Mouse (Mus musculus): ENCODE measurements around the gene Ank3. TPM values are rescaled to one million over a fixed set of nuclear protein-coding genes. Genes with fewer than 3 reads are reported as not detected.

The Ank3 gene
- total RNA-seq, 2 experiments from 2014 or later, result 78.0 to 88.7 TPM

DNA sequence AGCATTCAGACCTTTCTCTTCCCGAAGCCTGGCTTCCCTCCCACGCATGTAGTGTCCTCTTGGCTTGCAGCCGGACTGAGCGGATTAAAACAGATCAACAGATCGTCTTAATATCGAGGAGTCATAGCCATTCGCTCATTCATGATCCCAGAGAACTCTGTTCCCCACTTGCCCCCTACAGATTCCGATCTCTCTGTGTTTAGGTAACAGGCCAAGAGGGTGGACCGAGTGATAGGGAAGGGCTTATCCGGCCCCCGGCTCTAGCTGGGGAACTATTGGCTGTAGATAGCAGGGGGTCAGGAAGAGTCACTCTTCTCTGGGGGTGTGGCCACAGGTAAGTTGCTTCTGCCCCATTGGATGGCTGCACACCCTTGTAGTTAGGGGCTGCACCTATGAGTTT is 525.7 kb downstream of the Ank3 start:
- peak; percentile 59 for DNase-seq (ENCODE audit: low spot score)

DNA sequence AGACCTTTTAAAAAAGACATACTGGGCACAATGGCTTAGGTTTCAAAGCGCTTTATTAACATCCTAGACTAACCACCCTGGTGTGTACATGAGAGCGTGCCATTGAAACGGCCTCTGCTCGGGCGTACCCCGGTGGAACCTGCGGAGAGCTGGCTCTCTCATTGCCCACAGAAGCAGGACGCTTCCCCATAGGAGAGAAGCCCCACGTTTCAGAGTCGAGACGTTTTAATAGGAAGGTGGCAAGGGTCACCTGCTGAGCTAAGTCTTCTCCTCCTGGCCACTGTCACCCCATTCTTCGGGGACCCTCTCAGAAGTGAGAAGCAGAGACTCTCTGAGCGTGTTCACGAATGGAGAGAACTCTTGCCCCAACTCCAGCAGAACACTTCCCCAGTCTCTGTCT is 526.3 kb downstream of the Ank3 start:
- DNase-seq (ENCODE audit: low spot score), result no peak

DNA sequence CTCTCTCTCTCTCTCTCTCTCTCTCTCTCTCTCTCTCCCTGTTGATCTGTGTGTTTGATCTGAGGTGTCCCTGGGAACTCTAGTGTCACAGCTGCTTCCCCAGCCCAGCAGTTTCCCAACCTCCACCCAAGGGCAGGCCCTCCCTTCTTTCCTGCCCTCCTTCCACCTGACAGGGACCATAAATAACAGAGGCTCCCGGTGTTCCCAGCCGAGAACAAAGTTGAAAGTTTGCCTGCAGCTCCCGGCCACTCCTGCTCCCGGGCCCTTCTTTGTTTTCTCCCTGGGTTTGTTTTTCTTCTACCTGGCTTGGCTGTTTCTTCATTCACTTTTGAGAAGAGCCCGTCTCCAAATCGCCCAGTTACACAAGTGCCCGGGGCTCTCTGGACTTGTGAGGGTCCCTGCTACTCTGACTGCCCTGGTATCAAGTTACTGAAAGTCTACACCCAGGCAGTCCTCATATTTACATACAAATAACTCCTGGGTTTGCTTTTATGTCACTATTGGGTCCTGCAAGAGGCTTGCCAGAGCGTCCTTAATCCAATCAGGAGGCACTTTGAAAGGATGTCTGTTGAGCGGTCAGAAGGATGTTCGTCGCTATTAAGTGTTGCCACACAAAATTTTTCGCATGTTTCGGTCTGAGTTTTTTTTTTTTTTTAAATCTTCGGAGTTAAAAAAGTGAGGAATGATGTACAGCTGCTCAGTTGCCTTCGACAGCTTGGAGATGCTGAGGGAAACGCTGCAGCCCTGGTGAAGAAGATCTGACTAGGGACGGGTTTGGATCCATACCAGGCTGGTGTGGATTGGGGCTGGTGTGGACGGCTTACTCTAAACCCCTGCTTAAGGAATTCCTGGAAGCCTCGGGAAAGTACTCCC is 526.9 kb downstream of the Ank3 start:
- peak; percentile 78 for DNase-seq (ENCODE audit: low spot score)

DNA sequence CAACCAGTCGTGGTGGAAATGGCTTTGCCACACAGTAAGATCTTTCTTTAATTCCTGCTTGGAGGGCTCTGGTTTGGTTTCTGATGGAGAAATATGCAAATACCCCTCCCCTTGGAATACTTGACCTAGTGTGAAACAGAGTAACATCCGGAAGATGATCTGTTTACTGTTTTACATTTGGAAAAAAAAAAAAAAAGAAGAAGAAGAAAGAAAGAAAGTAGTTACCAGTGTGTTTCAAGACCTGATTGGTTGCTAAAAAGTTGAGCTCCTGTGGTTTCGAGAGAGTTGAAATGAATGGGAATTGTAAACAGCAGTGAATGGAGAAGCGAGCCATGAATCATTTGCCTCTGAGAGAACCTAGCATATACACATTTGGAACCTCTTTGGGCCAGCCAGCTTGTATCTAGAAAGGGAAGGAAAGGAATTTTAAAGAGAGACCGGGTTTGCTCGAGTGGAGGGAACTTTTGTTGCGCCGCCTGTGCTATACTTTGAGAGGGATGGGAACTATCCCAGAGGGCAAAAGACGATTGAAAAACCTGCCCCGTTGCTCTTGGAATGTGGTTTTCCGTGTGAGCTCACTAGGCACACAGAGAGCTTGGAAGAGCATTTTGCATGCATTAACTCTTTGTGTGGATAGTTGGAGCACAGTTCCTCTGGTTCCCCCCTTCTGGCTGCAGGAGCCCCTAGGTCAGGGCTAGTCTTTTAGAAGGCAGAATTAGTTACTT is 527.7 kb downstream of the Ank3 start:
- DNase-seq (ENCODE audit: low spot score), result no peak

DNA sequence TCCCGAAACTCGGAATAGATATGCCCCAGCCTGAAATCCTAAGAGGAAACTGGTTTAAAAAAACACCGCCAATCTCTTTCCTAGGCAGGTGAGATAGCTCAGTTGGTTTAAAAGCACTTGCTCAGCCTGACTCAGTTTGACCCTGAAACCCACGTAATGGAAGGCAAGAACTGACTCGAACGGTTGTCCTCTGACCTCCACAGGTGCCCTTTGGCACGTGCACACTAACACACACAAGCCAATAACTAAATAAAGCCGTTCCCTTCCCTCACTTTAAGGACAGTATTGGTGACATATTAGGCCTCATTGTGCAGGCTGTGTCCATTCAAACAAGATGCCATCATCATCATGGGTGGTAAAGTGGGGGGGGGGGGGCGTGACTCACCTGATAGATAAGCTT is 528.4 kb downstream of the Ank3 start:
- DNase-seq (ENCODE audit: low spot score), result no peak

DNA sequence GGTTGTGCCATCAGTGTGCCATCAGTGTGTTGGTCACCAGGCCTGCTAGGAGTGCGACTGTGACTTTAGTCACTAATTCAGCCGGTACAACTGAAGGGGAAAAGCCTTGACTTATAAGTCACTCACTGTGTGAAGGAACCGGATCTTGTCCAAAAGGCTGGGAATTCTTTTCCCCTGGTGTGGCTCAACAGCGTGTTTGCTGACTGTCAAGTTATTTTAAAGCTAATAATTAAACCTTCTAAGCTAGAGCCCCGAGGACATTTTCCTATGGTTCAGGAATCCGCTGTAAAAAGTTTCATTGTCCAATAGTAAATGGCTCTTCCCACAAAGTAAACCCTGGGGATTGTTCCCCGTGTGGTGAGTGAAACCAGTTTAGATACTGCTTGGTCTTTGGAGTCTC is 529.8 kb downstream of the Ank3 start:
- DNase-seq (ENCODE audit: low spot score), result no peak

DNA sequence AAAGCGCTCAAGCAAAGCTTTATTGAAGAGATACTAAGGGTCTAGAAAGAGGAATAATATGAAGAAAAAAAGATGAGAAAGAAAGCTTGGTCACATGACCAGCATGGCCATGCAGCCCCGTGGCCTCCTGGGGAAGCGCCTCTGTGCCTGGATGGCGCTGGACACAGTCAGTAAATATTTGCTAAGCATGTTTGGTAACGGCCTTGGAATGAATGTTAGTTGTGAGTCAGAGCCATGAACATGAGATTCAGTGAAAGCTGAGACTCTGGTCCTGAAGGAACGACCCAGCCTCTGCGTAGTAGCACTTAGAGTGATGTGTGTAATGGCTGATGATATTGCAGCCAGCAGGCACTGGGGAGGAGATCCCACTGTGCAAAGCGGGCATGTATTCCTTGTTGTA is 531.9 kb downstream of the Ank3 start:
- peak; percentile 71 for DNase-seq (ENCODE audit: low spot score)

DNA sequence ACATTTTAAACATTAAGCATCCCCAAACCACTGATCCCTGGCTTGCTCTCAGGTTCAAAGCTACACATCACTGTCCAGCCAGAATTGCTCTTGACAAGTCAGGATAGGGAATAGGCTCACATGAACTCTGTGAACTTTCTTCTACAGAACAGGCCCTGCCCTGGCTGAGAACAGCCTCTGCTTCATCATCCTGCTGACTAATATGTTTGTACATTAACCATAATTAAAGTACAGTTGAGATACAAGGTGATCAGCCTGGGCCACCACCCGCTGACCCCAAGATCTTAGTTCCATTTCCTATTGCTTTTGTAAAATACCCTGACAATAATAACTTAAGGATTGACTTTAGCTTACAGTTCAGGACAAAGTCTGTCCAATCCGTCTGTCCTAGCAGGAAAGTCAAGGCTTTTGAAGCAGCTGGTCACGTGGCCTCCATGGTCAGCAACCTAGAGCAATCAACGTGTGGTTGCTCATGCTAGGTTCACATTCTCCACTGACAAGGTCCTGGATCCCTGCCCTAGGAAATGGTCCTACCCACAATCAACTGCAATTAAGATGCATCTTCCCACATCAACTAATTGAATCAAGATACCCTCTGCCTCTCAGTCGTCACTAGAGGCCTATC is 538.0 kb downstream of the Ank3 start:
- no peak for DNase-seq (ENCODE audit: low spot score)

DNA sequence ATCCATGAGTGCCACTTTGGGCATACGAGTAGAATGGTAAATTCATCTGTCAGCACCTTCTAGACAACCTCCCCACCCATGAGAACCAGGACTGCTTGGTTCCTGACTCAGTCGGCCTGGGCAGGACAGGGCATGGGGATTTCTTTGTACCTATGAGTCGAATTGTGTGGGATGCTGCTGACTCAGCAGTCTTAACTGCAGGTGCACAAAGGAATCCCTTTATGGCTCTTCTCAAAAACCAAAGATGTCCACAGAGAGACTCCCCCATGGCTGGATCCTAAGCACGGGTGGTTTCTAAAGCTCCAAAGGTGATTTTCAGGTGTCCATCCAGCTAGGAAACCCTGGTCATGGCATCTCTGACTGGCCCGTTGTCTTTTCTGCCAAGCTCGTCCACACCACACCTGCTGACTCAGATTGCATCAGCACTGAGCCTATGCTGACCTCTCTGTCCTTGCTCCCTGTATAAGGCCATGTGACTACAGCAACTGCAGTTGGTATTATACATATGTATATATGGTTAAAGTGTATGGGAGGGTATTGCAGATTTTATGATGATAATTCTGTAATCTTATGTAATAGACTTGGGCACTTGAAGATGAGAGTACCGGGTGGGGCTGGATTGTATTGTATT is 538.8 kb downstream of the Ank3 start:
- no peak for DNase-seq (ENCODE audit: low spot score)

DNA sequence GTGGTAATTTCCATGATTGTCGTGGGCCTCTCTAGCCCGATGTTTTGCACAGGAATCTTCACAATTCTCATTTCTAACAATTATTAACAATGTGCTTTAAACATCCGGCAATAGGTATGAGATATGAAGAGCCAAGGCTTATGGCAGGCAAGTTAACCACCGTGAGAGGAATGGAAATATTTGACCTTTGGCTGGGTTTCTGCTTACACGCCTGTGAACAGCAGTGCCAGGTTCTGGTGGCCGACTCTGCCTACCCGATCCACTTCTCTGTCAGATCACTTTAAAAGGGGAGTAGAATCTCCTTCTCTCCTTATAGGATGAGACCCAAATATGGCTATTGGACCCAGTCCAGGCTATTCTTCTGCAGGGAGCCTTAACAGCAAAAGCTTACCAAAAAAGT is 540.6 kb downstream of the Ank3 start:
- no peak for DNase-seq (ENCODE audit: low spot score)

DNA sequence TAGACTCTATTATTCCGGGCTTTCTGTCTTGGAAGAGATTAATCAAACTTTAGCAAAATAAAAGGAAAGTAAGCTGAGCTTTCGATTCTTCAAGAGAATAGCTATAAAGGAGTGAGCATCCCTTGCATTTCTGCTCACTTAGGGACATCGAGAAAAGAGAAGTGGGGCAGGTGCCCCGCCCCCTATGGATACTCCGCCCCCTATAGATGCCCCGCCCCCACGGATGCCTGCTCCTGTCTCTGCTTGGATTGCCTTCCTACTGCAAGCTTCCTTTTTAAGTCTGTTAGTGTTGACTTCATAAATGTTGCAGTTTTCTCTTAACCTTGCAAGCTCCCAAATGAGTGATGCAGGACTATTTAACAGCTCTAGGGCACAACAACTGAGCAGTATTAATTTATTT is 541.4 kb downstream of the Ank3 start:
- DNase-seq (ENCODE audit: low spot score), result no peak

DNA sequence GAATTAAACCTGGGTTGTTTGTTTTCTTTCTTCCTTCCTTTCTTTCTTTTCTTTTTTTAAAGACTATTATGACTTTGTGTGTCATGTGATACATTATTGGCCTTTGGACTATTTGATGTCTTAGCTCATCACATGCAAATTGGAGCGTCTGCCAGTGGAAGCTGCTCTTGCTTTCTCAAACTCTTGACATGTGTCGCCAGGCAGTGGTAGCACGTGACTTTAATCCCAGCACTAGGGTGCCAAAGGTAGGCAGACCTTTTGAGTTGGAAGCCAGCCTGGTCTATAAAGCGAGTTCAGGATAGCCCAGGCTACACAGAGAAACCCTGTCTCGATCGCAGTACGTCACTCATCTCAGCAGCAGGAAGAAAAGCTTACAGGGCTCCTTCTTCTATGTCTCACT is 542.4 kb downstream of the Ank3 start:
- no peak for DNase-seq (ENCODE audit: low spot score)

DNA sequence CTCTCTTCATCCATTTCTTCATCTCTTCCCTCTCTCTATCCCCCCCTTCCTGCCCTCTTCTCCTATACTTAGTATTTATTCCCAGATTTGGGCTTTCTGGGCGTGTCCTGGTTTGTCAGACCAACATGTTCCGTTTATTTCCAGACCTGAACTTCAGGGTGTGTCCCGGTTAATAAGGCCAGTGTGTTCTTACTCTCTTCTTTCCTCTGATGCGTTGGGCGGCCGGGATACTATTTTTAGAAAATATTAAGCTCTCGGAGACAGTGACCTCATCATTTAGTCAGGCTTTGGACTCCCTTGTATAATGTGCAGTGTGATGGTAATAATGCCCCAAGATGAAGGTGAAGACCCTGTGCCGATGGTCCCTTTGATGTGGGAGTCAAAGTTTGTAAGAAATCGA is 546.3 kb downstream of the Ank3 start:
- DNase-seq (ENCODE audit: low spot score), result peak; percentile 87

DNA sequence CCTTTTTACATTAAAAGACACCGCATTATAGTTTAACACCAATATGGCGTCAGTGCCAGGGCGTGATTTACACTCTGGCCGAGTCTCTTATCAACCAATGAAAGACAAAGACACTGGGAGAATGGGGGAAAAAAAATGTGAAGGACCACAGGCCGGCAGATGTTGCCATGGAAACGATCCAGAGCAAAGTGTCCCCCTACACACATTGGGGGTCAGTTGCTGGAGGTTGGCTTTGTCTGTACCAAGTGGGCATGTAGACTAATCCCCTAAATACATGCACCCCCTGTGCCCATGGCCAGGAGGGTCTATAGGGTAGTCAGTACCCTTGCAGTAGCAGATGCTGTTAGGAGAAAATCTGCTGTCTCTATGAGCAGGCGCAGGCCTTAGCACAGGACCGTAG is 547.3 kb downstream of the Ank3 start:
- DNase-seq (ENCODE audit: low spot score), result no peak

DNA sequence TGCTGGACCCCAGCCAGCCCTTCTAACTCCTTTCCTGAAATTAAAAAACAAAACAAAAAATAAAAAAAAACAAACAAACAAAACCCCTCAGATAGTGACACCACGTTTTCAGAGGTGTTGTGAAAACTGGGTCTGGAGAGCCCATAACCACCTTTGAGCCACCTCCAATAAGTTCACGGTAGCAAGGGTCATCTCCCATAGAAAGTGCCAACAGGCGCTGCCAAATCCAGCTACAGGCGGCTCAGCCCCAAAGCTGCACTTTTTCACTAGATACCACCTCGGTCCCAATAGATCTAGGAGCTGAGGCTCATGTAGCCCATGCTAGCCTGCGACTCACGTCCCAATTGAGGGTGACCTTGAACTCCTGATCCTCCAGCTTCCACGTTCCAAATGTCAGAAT is 547.7 kb downstream of the Ank3 start:
- DNase-seq (ENCODE audit: low spot score), result no peak

DNA sequence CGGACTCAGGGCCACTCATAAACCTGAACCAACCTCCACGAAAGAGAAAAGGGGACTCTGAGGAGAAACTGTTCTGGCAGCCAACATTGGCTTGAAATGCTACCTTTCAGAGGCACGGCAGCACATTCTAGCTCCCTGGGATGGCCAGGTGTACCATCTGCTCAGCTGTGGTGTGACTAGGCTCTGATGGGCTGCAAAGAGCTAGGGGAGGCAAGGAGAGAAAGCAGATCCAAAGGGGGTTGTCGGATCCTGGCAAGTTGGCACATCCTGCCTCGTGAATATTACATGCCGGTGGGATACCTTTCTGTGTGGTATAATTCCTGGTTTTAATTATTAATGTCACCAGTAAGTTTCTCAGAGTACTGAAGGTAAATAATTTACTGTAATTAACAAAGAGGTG is 548.5 kb downstream of the Ank3 start:
- no peak for DNase-seq (ENCODE audit: low spot score)

DNA sequence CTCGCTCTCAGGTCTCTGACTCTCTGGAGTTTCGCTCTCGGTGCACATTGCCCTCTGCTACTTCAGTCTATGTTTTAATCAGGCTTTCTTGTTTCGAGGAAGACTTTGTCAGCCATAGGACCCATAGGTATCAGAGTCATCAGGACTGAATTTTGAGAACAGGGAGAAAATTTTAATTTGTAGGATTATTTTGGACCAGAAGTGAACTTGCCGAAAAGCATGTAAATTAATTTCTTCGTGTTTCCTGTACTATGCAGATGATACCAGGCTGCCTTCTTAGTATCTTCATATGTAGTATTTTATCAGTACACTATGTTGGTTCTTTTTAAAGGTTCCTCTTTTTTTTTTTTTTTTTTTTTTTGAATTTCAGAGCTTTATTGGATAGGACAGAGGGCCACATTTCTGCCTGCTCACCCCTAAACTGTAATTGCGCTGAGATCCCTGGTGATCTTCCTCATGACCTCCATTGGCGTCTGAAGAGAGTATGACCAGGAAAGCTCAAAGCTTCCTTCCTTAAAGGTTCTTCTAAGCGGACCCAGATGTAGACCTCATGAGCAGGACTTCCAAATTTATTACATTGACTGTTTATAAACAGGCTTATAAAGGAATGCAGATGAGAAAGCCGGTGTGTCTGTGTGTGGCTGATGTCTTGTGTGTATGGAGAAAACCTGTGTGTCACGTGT is 551.8 kb downstream of the Ank3 start:
- no peak for DNase-seq (ENCODE audit: low spot score)

DNA sequence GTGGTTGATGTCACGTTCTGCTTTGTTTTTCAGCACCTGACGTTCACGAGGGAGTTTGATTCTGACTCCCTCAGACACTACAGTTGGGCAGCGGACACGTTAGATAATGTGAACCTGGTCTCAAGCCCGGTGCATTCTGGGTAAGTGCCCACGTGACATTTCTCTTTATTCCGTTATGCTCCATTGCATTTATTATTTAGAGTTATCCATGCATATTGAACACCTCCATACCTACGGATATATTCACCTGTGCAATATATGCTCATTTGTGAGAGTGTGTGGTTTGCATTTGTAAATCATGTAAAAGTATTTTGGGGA is 552.3 kb downstream of the Ank3 start:
- no peak for DNase-seq (ENCODE audit: low spot score)

DNA sequence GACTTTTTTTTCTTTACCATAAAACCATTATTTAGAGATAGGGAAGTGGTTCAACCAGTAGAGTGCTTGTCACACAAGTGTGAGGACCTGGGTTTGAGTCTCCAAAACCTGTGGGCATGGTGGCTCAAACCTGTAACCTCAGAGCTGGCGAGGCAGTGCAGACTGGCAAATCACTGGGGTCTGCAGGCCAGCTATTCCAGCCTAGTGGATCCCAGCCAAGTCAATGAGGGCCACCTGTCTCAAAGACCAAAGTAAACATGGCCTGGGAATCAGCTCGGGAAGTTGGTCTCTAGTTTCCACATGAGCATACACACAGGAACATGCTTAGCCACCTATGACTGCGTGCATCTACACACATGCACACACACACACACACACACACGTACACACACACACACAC is 552.9 kb downstream of the Ank3 start:
- no peak for DNase-seq (ENCODE audit: low spot score)

DNA sequence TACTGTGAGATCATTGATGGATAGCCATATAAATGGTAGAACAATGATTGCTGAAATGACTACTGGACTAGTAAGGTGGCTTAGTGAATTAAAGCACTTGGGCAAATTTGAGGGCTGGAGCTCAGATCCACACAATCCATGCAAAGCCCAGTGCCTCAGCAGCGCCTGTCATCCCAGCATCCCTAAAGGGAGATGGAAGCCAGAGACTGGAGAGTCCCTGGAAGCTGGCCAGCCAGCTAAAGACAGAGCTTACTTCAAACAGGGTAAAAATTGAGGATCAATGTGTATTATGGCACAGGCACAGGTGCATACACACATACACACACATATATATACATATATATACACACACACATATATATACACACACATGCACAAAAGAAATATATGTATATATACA is 553.7 kb downstream of the Ank3 start:
- no peak for DNase-seq (ENCODE audit: low spot score)

DNA sequence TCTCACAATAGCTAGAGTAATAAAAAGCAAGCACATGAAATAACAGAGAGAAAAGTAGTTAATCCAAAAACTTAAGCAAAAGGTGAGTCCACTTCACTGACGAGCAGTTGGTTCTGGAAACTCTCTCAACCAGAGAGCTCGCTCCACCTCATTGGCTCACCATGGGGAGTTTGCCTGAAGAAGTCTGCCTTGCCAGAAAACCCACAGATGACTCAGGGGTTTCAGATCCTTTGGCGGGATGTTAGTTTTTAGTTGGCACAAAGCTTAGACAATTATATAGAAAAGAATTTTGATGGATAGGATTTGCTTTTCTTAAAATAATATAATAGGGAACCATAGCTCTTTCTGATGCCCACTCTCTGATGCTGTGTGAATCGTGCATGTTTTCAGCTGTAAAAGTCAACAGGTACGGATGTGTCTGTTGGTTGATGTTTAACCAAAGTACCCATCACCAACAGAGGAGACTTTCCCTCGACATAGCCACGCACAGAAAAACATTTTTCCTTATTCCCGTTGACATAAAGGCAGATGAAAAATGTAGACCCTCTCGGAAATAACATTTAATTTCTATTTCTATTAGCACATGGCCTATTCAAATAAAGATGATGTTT is 556.2 kb downstream of the Ank3 start:
- no peak for DNase-seq (ENCODE audit: low spot score)

Measured in gastrocnemius, adult 18-20 months (tissue).